Mouse (Mus musculus): ENCODE measurements around the gene Gdpd4. TPM values are rescaled to one million over a fixed set of nuclear protein-coding genes. Genes with fewer than 3 reads are reported as not detected.

The Gdpd4 gene
- polyA plus RNA-seq (2011; ENCODE audit: insufficient read depth, insufficient read length, low replicate concordance, missing spikeins): not detected in 2 replicates

GRCm38 (mm10) chr7:97919742-97920141, at the start of gene Gdpd4:
TSS of gene Gdpd4 (plus strand) at chr7:97919955.
- TF ChIP-seq CTCF (IDR thresholded peaks at IDR 0.05; ENCODE audit: control insufficient read depth, insufficient read depth, low read length) (no peak), POLR2A (IDR thresholded peaks at IDR 0.05; ENCODE audit: borderline replicate concordance, control insufficient read depth, low read depth, low read length) (no peak)
- Histone ChIP-seq H3K4me3 (replicated peaks; ENCODE audit: control insufficient read depth, low read depth, low read length) (no peak within 1 kb of the TSS), H3K4me1 (ENCODE audit: control insufficient read depth, insufficient read depth, low read length) (no peaks in the 10 kb centered on the region), H3K27ac (ENCODE audit: control insufficient read depth, insufficient read depth, low read depth, low read length, poor library complexity) (no peak within 1 kb of the TSS)
- WGBS: 80% methylated on average over 12 of the region's 12 CpGs

- 93% methylated on average over 4 of the region's 4 CpGs for WGBS
- no peak for TF ChIP-seq POLR2A (IDR thresholded peaks at IDR 0.05; ENCODE audit: borderline replicate concordance, control insufficient read depth, low read depth, low read length)
- Histone ChIP-seq H3K4me3 (replicated peaks; ENCODE audit: control insufficient read depth, low read depth, low read length) (no peak overlapping the region), H3K27ac (ENCODE audit: control insufficient read depth, insufficient read depth, low read depth, low read length, poor library complexity) (no peak overlapping the region), H3K4me1 (ENCODE audit: control insufficient read depth, insufficient read depth, low read length) (no peaks in the 10 kb centered on the region)
Observed at GRCm38 (mm10) chr7:97872396-97872795, 47.4 kb upstream of the Gdpd4 start.

DNA sequence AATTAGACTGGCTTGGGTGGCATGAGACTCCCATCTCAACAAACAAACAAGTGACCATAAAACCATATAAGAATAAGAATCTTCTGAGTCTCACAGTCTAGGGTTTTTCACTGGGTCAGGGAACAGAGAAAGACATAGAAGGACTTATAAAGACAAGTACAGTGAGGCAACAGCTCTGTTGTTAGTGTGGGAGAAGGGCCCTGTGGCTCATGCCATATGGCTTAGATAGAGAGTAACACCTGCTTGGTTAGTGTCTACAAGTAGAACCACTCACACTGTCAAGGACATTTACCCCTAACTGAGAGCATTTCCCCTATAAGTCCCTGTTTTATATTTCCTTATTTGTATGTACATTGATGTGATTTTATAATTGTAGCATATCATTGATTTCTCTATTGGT, 46.4 kb upstream of the Gdpd4 start:
- no peak overlapping the region for H3K27ac ChIP-seq (ENCODE audit: control insufficient read depth, insufficient read depth, low read depth, low read length, poor library complexity)
- H3K4me1 ChIP-seq (ENCODE audit: control insufficient read depth, insufficient read depth, low read length): no peaks in the 10 kb centered on the region
- no peak overlapping the region for H3K4me3 ChIP-seq (replicated peaks; ENCODE audit: control insufficient read depth, low read depth, low read length)
- TF ChIP-seq CTCF (IDR thresholded peaks at IDR 0.05; ENCODE audit: control insufficient read depth, insufficient read depth, low read length) (no peak), POLR2A (IDR thresholded peaks at IDR 0.05; ENCODE audit: borderline replicate concordance, control insufficient read depth, low read depth, low read length) (no peak)

GRCm38 (mm10) chr7:97877846-97878538, 41.8 kb upstream of the Gdpd4 start:
- Histone ChIP-seq H3K27ac (ENCODE audit: control insufficient read depth, insufficient read depth, low read depth, low read length, poor library complexity) (no peak overlapping the region), H3K4me1 (ENCODE audit: control insufficient read depth, insufficient read depth, low read length) (no peaks in the 10 kb centered on the region), H3K4me3 (replicated peaks; ENCODE audit: control insufficient read depth, low read depth, low read length) (no peak overlapping the region)
- TF ChIP-seq CTCF (IDR thresholded peaks at IDR 0.05; ENCODE audit: control insufficient read depth, insufficient read depth, low read length) (no peak), POLR2A (IDR thresholded peaks at IDR 0.05; ENCODE audit: borderline replicate concordance, control insufficient read depth, low read depth, low read length) (no peak)
- 82% methylated on average over 7 of the region's 7 CpGs for WGBS

DNA sequence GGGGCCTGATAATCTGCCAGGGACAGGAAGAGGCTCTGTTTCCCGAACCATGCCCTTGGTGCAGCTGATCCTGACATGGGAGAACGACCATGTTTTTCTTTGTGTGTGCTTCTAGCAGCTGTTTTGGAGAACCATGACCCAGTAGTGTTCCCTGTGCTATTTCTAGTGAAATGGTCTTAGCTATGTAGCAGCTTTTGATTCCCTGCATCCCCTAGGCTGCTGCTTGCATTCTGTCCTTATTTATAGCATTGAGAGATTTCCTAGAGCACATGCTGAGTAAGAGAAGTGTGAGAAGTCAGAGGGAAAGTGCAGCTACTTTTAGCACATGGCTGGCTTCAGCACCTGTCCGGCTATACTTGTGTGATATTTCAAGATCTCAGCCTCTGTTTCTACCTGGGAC, 8.1 kb upstream of the Gdpd4 start:
- no peak for TF ChIP-seq POLR2A (IDR thresholded peaks at IDR 0.05; ENCODE audit: borderline replicate concordance, control insufficient read depth, low read depth, low read length)
- TF ChIP-seq CTCF (IDR thresholded peaks at IDR 0.05; ENCODE audit: control insufficient read depth, insufficient read depth, low read length): no peak
- H3K27ac ChIP-seq (ENCODE audit: control insufficient read depth, insufficient read depth, low read depth, low read length, poor library complexity): no peak overlapping the region
- H3K4me1 ChIP-seq (ENCODE audit: control insufficient read depth, insufficient read depth, low read length): no peaks in the 10 kb centered on the region
- H3K4me3 ChIP-seq (replicated peaks; ENCODE audit: control insufficient read depth, low read depth, low read length): no peak overlapping the region
- 68% methylated on average over 3 of the region's 3 CpGs for WGBS

DNA sequence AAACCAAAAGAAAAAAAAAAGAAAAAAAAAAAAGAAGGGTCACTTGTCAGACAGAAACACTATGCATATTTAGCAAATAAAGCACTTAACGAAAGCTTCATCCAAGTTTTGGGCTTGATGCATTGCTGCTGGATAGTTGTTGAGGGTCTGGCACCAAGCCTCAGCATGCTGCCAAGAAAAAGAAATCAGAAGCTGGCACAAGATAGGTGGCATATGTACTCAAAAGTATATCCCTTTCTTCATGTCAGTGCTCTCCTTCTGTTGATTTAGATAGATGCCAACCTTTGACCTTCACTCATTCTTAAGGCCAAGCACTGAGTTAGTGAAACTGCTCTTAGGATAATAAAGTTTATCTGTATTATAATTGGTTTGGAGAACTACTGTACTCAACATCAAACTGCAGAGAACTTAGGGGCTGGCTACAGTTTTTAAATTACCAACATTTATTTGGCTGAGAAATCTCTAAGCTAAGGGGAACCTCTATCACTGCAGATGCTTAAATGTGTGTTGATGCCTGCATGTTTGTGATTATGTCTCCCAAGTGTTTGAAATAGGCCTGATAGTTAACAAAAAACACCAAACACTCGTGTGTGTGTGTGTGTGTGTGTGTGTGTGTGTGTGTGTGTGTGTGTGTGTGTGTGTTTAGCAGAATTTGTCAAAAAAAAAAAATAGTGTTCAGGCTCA, 4.8 kb upstream of the Gdpd4 start:
- no peak overlapping the region for H3K4me3 ChIP-seq (replicated peaks; ENCODE audit: control insufficient read depth, low read depth, low read length)
- TF ChIP-seq CTCF (IDR thresholded peaks at IDR 0.05; ENCODE audit: control insufficient read depth, insufficient read depth, low read length) (no peak), POLR2A (IDR thresholded peaks at IDR 0.05; ENCODE audit: borderline replicate concordance, control insufficient read depth, low read depth, low read length) (no peak)
- WGBS: 70% methylated on average over 2 of the region's 2 CpGs

DNA sequence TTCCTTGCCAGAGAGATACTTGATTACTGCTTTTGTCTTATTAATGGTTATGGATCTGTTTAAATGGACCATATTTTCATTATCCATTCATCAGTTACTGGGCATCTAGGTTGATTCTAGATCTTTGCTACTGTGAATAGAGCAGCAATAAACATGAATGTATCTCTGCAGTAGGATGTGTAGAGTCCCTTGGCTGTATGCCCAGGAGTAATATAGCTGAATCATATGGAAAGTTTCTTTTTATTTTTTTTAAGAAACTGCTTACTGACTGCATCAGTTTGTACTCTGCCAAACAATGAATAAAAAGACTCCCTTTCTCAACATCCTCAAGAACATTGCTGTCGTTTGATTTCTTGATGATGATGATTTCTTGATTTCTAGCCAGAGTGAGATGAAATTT, 6.1 kb downstream of the Gdpd4 start:
- 62% methylated on average over 1 of the region's 1 CpGs for WGBS
- H3K4me3 ChIP-seq (replicated peaks; ENCODE audit: control insufficient read depth, low read depth, low read length): no peak overlapping the region
- TF ChIP-seq POLR2A (IDR thresholded peaks at IDR 0.05; ENCODE audit: borderline replicate concordance, control insufficient read depth, low read depth, low read length) (no peak), CTCF (IDR thresholded peaks at IDR 0.05; ENCODE audit: control insufficient read depth, insufficient read depth, low read length) (no peak)
- no peaks in the 10 kb centered on the region for H3K4me1 ChIP-seq (ENCODE audit: control insufficient read depth, insufficient read depth, low read length)
- H3K27ac ChIP-seq (ENCODE audit: control insufficient read depth, insufficient read depth, low read depth, low read length, poor library complexity): no peak overlapping the region

More for the DNA sequence above, 4.8 kb upstream of the Gdpd4 start:
- Histone ChIP-seq H3K27ac (ENCODE audit: control insufficient read depth, insufficient read depth, low read depth, low read length, poor library complexity) (no peak overlapping the region), H3K4me1 (ENCODE audit: control insufficient read depth, insufficient read depth, low read length) (no peaks in the 10 kb centered on the region)

- H3K4me1 ChIP-seq (ENCODE audit: control insufficient read depth, insufficient read depth, low read length): no peaks in the 10 kb centered on the region
- 89% methylated on average over 5 of the region's 5 CpGs for WGBS
- H3K4me3 ChIP-seq (replicated peaks; ENCODE audit: control insufficient read depth, low read depth, low read length): no peak overlapping the region
- TF ChIP-seq CTCF (IDR thresholded peaks at IDR 0.05; ENCODE audit: control insufficient read depth, insufficient read depth, low read length) (no peak), POLR2A (IDR thresholded peaks at IDR 0.05; ENCODE audit: borderline replicate concordance, control insufficient read depth, low read depth, low read length) (no peak)
- no peak overlapping the region for H3K27ac ChIP-seq (ENCODE audit: control insufficient read depth, insufficient read depth, low read depth, low read length, poor library complexity)
Observed at GRCm38 (mm10) chr7:97926978-97927377, 7.2 kb downstream of the Gdpd4 start.

All from bone marrow, adult 2 months (tissue).